Mouse (Mus musculus): ENCODE measurements around the gene Lce1g. TPM values are rescaled to one million over a fixed set of nuclear protein-coding genes. Genes with fewer than 3 reads are reported as not detected.

Lce1g gene
- not detected in 2 replicates for total RNA-seq (2014; rRNA removed)
- not detected in 2 replicates for polyA plus RNA-seq (2015; fragmentation: Nextera tagmentation; extraction: Ambion mirVana)

- Histone ChIP-seq H3K4me2 (ENCODE audit: low read depth) (no peak within 1 kb of the TSS), H3K36me3 (ENCODE audit: insufficient read depth) (no peaks in the 10 kb centered on the region), H3K27ac (ENCODE audit: low read depth, low read length) (no peak within 1 kb of the TSS), H3K9me3 (ENCODE audit: low read length) (no peaks in the 10 kb centered on the region), H3K4me3 (ENCODE audit: low read depth, low read length) (no peak within 1 kb of the TSS), H3K27me3 (ENCODE audit: insufficient read depth, low read length) (no peaks in the 10 kb centered on the region), H3K4me1 (ENCODE audit: insufficient read depth) (no peaks in the 10 kb centered on the region), H3K9ac (no peak within 1 kb of the TSS)
- no peak for TF ChIP-seq CTCF (IDR thresholded peaks at IDR 0.05; ENCODE audit: low read depth)
- ATAC-seq (no peak), DNase-seq (no peak)
- 90% methylated on average over 1 of the region's 1 CpGs for WGBS
These were observed at the start of gene Lce1g for GRCm38 (mm10) chr3:92752238-92752637. Gene Lce1g, minus strand, starts transcription at chr3:92752338.

GRCm38 (mm10) chr3:92790414-92790813 is 38.3 kb upstream of the Lce1g start, which contains the start of gene Lce1j:
Gene Lce1j, minus strand, starts transcription at chr3:92790514.
- no peak for DNase-seq
- WGBS: 91% methylated on average over 1 of the region's 1 CpGs
- H3K27ac ChIP-seq (ENCODE audit: low read depth, low read length): no peak within 1 kb of the TSS

DNA sequence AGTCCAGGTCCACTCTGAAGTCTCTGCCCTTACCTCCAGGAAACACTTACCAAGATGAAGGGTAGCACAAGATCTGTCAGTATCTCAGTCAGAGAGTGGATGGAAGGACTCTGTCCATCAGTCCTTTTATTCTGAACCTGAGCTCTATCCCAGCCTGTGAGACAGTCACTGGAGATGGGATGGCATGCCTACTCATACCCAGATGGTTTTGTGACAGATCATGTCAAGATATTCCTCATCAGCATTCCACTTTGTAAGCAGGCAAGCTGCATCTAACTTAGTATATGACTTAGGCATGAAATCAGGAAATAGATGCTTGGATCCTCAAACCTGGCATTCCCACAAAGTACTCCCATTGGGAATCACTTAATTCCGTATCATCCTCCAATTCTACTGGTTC is 26.7 kb upstream of the Lce1g start, which contains the start of gene Lce1i:
Lce1i (minus strand) TSS at position 101 of the 400 bp plus-strand sequence.
- WGBS: 89% methylated on average over 1 of the region's 1 CpGs
- ATAC-seq: no peak

More at GRCm38 (mm10) chr3:92790414-92790813, 38.3 kb upstream of the Lce1g start, which contains the start of gene Lce1j:
- no peaks in the 10 kb centered on the region for H3K36me3 ChIP-seq (ENCODE audit: insufficient read depth)
- no peaks in the 10 kb centered on the region for H3K4me1 ChIP-seq (ENCODE audit: insufficient read depth)
- no peaks in the 10 kb centered on the region for H3K27me3 ChIP-seq (ENCODE audit: insufficient read depth, low read length)
- no peak within 1 kb of the TSS for H3K4me3 ChIP-seq (ENCODE audit: low read depth, low read length)
- no peak for TF ChIP-seq CTCF (IDR thresholded peaks at IDR 0.05; ENCODE audit: low read depth)
- H3K4me2 ChIP-seq (ENCODE audit: low read depth): no peak within 1 kb of the TSS
- H3K9ac ChIP-seq: no peak within 1 kb of the TSS
- ATAC-seq: no peak
- no peaks in the 10 kb centered on the region for H3K9me3 ChIP-seq (ENCODE audit: low read length)

DNA sequence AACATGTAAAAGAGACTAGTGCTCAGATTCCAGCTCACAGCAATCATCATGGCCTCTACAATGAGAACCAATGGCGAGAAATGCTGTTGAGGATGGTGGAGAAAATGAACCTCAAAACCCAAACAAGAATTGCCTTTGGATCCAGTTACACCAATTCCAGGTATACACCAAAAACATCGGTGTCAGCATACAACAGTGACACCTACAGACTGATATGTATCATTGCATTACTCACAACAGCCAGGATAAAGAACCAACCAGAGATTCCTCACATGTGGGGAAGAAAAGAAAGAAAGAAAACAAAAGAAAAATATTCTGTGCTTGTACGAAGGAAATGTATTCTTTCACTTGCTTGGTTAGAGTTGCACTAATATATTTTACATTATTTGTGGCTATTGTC is 19.4 kb upstream of the Lce1g start:
- ATAC-seq (no peak), DNase-seq (no peak)
- H3K27ac ChIP-seq (ENCODE audit: low read depth, low read length): no peak overlapping the region

More for the DNA sequence above, 26.7 kb upstream of the Lce1g start, which contains the start of gene Lce1i:
- Histone ChIP-seq H3K4me1 (ENCODE audit: insufficient read depth) (no peaks in the 10 kb centered on the region), H3K4me3 (ENCODE audit: low read depth, low read length) (no peak within 1 kb of the TSS), H3K27ac (ENCODE audit: low read depth, low read length) (no peak within 1 kb of the TSS), H3K27me3 (ENCODE audit: insufficient read depth, low read length) (no peaks in the 10 kb centered on the region), H3K36me3 (ENCODE audit: insufficient read depth) (no peaks in the 10 kb centered on the region), H3K9ac (no peak within 1 kb of the TSS), H3K9me3 (ENCODE audit: low read length) (no peaks in the 10 kb centered on the region), H3K4me2 (ENCODE audit: low read depth) (no peak within 1 kb of the TSS)
- TF ChIP-seq CTCF (IDR thresholded peaks at IDR 0.05; ENCODE audit: low read depth): no peak
- no peak for DNase-seq

GRCm38 (mm10) chr3:92764965-92765364 is 12.8 kb upstream of the Lce1g start, which contains the start of gene Lce1h:
Gene Lce1h, minus strand, starts transcription at chr3:92765065.
- WGBS: 97% methylated on average over 1 of the region's 1 CpGs
- Histone ChIP-seq H3K9me3 (ENCODE audit: low read length) (no peaks in the 10 kb centered on the region), H3K9ac (no peak within 1 kb of the TSS), H3K4me1 (ENCODE audit: insufficient read depth) (no peaks in the 10 kb centered on the region), H3K27me3 (ENCODE audit: insufficient read depth, low read length) (no peaks in the 10 kb centered on the region), H3K4me2 (ENCODE audit: low read depth) (no peak within 1 kb of the TSS), H3K36me3 (ENCODE audit: insufficient read depth) (no peaks in the 10 kb centered on the region), H3K4me3 (ENCODE audit: low read depth, low read length) (no peak within 1 kb of the TSS), H3K27ac (ENCODE audit: low read depth, low read length) (no peak within 1 kb of the TSS)
- ATAC-seq (no peak), DNase-seq (no peak)
- no peak for TF ChIP-seq CTCF (IDR thresholded peaks at IDR 0.05; ENCODE audit: low read depth)

More for the DNA sequence above, 19.4 kb upstream of the Lce1g start:
- TF ChIP-seq CTCF (IDR thresholded peaks at IDR 0.05; ENCODE audit: low read depth): peak; percentile 51
- Histone ChIP-seq H3K9me3 (ENCODE audit: low read length) (no peaks in the 10 kb centered on the region), H3K4me2 (ENCODE audit: low read depth) (no peak overlapping the region), H3K27me3 (ENCODE audit: insufficient read depth, low read length) (no peaks in the 10 kb centered on the region), H3K9ac (no peak overlapping the region), H3K4me1 (ENCODE audit: insufficient read depth) (no peaks in the 10 kb centered on the region), H3K4me3 (ENCODE audit: low read depth, low read length) (no peak overlapping the region), H3K36me3 (ENCODE audit: insufficient read depth) (no peaks in the 10 kb centered on the region)
- whole genome bisulfite sequencing: 21% methylated on average over 3 of the region's 3 CpGs

DNA sequence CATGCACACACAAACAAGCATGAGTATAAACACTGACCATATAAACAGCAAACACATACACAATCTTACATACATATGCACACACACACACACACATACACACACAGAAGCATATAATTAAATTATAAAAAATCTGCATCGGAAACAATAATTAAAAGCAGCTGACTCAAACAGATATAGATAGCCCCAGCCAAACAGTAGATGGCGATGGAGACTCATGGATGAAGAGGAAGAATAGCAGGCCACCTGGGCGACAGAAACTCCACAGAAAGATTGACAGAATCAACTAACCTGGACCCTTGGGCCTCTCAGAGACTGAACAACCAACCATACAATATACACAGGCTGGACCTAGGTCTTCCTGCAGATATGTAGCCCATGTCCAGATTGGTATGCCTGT is 1.1 kb upstream of the Lce1g start:
- no peaks in the 10 kb centered on the region for H3K36me3 ChIP-seq (ENCODE audit: insufficient read depth)
- no peak overlapping the region for H3K4me2 ChIP-seq (ENCODE audit: low read depth)
- no peaks in the 10 kb centered on the region for H3K9me3 ChIP-seq (ENCODE audit: low read length)
- H3K27me3 ChIP-seq (ENCODE audit: insufficient read depth, low read length): no peaks in the 10 kb centered on the region
- H3K4me1 ChIP-seq (ENCODE audit: insufficient read depth): no peaks in the 10 kb centered on the region
- no peak for ATAC-seq
- no peak for DNase-seq
- 44% methylated on average over 3 of the region's 3 CpGs for WGBS
- H3K4me3 ChIP-seq (ENCODE audit: low read depth, low read length): no peak overlapping the region
- H3K27ac ChIP-seq (ENCODE audit: low read depth, low read length): no peak overlapping the region
- no peak overlapping the region for H3K9ac ChIP-seq
- 0 out of 2 replicates have a peak, but pooled peaks have one; percentile 21 for TF ChIP-seq CTCF (IDR thresholded peaks at IDR 0.05; ENCODE audit: low read depth)

DNA sequence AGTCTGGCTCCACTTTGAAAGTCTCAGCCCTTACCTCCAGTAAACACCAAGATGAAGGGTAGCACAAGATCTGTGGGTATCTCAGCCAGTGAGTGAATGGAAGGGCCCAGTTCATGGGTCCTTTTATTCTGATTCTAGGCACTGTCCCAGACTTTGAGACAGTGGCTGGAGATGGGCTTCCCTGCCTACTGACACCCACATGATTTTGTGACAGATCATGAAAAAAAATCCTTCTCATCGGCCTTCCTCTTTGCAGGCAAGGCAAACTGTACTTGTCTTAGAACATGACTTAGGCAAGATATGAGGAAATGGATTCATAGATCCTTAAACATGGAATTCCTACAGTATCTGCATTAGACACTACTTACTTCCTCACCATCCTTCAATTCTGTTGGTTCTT is 13.1 kb downstream of the Lce1g start, which contains the start of gene Gm38119:
Gm38119 (minus strand) TSS at position 101 of the 400 bp plus-strand sequence.
- no peaks in the 10 kb centered on the region for H3K36me3 ChIP-seq (ENCODE audit: insufficient read depth)
- ATAC-seq (no peak), DNase-seq (no peak)
- H3K4me2 ChIP-seq (ENCODE audit: low read depth): no peak within 1 kb of the TSS
- no peaks in the 10 kb centered on the region for H3K27me3 ChIP-seq (ENCODE audit: insufficient read depth, low read length)
- 82% methylated on average over 1 of the region's 1 CpGs for WGBS
- no peak within 1 kb of the TSS for H3K27ac ChIP-seq (ENCODE audit: low read depth, low read length)
- H3K9me3 ChIP-seq (ENCODE audit: low read length): no peaks in the 10 kb centered on the region
- no peak within 1 kb of the TSS for H3K9ac ChIP-seq
- H3K4me1 ChIP-seq (ENCODE audit: insufficient read depth): no peaks in the 10 kb centered on the region
- TF ChIP-seq CTCF (IDR thresholded peaks at IDR 0.05; ENCODE audit: low read depth): no peak
- no peak within 1 kb of the TSS for H3K4me3 ChIP-seq (ENCODE audit: low read depth, low read length)
